Mouse (Mus musculus) common myeloid progenitor, adult 5-6 weeks (primary cell): ENCODE data around the gene Cbarp. TPM values are rescaled to one million over a fixed set of nuclear protein-coding genes. Genes with fewer than 3 reads are reported as not detected.

ENCODE experiments used
- ATAC-seq: replicated peaks from 2 replicates; pipeline ENCODE4 v1.8.0; 2016; ENCODE audit warnings: low read depth, mild to moderate bottlenecking, moderate TSS enrichment, inconsistent platforms; ENCODE audit not compliant: poor library complexity, severe bottlenecking
- total RNA-seq: library from RNA; stranded (forward); fragments of 200-1000, 187-1606 nt; gene quantifications from 2 replicates; pipeline ENCODE4 v1.2.3, GENCODE M21; 2017

The Cbarp gene
- total RNA-seq, 1 experiment from 2014 or later: 0.41 TPM

DNA sequence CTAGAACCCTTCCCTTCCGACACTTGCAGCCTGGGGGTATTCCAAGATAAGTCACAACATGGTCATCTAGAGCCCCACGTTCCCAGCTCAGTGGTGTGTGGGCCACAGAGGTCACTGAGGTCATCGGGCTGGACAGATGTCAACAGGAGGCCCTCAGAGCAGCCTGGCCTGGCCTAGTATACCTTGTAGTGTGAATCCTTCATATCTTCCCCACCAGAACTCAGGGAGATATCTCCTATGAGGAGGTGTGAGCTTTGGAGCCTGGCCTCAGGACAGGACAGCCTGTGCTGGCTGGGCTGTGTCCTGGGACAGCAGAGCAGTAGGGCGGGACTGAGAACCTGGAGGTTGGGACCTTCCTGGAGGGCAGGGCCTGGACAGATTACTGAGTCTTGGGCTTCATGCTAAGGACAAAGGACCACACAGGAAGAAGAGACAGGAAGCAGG, 6.0 kb upstream of the Cbarp start:
- no peak for ATAC-seq

- no peak for ATAC-seq
Observed at GRCm38 (mm10) chr10:80145896-80146295, 5.3 kb upstream of the Cbarp start.

GRCm38 (mm10) chr10:80144864-80145838, 4.5 kb upstream of the Cbarp start:
- no peak for ATAC-seq

- ATAC-seq: no peak
Observed at GRCm38 (mm10) chr10:80144159-80144558, 3.5 kb upstream of the Cbarp start.

GRCm38 (mm10) chr10:80143664-80144063, 3.0 kb upstream of the Cbarp start:
- ATAC-seq: no peak

GRCm38 (mm10) chr10:80142530-80142925, 1.9 kb upstream of the Cbarp start:
- no peak for ATAC-seq

DNA sequence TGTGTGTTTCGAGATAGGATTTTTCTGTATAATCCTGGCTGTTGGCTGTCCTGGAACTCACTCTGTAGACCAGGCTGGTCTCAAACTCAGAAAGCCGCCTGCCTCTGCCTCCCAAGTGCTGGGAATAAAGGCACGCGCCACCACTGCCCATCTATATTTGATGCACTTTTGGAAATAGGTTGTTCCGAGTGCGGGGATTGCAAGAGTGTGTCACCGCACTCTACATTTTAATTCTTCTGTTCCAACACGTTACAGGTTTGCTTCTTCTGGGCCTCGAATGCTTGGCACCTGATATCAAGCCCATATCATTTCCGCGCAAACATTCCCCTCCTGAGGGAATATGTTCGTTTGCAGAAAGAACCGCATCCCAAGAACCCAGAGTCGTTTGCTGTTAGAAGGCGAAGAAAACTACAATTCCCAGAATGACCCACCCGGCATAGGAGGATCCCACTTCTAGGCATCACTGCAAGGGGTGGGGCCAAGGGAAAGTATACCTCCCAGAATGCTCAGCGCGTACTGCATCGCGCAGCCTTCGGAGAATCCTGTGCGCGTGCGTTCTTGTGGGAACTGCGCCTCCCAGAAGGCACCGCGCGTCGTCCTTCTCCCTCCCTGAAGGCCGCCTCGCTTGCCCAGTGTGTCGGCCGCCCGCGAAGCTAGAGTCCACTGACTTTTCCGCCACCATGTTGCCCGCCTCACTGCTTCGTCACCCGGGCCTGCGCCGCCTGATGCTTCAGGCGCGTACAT, 1.3 kb upstream of the Cbarp start:
- peak; percentile 71 for ATAC-seq

- ATAC-seq: peak; percentile 83
Observed at GRCm38 (mm10) chr10:80141243-80141642, 608 bp upstream of the Cbarp start.

DNA sequence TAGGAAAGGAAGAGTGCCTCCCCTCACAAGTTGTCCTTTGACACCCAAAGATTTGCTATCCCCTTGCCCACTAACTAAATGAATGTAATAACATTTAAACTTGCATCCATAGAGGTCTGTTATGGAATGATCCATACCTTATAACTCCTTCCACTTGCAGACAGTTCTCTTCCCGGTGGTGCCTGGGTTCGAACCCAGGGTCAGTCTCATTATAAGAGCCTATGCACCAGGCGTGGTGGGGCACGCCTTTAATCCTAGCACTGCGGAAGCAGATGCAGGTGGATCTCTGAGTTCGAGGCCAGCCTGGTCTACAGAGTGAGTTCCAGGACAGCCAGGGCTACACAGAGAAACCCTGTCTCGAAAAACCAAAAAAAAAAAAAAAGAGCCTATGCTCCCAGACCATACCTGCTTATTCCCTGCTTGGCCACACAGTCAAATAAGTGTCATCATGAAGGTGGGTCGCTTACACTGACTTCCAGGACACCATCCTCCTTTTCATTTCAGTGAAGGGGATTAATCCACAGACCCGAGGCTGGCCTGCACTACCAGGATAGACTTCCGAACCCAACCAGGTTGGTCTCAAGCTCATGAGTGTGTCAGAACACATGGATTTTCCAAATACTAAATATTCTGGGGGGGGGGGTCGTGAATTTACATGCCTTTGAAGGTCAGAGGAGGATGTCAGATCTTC, 515 bp downstream of the Cbarp start:
- no peak for ATAC-seq

GRCm38 (mm10) chr10:80139439-80139775, 1.2 kb downstream of the Cbarp start:
- no peak for ATAC-seq

GRCm38 (mm10) chr10:80138553-80139438, 1.8 kb downstream of the Cbarp start, which contains the start of gene Atp5d:
TSS of gene Atp5d (plus strand) at chr10:80138632.
- no peak for ATAC-seq

DNA sequence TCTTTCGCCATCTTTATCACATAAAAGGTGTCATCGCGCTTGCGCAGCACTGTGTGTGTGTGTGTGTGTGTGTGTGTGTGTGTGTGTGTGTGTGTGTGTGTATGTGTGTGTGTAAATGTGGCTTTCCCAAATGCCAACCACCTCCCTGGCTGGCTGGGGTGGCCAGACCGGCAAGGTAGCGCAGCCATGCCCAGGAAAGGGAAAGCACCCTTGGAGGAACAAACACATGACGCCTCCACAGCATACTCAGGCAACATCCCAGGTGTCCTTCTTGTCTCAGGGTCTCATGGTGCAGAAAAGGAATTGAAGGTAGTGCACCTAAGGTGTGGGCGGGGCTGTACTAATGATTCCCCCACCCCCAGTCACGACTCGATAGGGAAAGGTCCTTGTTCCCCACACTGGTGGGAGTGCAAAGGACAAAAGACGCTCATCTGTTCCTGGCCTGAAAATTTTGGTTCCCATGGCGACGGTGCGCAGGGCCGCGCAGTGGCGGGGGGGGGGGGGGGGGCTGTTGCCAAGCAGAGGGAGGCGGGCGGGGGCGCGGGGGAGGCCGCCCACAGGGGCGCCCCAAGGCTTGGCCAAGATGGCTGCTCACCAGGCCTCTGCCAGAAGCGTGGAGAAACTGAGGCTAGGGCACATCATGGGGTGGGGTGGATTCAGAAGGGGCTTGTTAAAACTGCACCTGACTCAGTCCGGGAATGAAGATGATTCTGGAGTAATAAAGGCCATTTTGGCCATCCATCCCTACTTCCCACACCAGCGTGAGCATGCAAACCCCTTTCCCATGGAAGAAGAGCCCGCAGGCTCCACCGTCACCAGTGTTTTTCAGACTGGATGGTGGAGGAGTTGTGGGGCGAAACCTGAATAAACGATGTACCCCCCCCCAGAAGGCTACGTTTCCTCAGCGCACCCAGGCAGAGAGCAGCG, 2.7 kb downstream of the Cbarp start:
- ATAC-seq: no peak

DNA sequence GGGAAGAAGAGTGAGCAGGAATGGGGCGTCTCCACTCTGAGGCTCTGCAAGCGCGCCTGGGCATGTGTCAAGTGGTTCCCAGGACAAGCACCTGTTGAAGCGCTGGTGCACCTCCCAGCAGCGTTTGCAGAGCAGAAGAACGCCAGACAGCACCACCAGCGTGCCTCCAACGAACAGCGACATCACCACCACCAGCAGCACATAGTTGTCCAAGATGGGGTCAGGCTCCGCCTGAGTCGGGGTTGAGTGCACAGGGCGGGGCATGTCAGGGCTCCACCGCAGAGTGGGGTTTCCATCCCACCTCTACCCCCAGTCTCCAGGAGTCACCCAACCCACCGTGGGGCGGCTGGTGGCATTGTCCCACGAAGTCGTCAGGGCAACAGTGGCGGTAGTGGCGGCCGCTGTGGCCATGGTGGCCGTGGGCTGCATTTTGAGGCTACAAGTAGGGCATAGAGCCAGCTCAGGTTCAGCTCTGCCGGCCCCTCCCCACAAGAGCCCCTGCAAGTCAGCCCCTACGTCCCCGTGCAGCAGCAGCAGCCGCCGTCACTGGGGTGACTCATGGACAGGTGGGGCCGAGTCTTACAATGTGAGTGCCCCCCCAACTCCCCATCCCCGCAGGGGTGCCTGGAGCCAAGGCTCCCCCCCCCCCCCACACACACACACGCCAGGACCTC, 3.5 kb downstream of the Cbarp start:
- ATAC-seq: no peak

GRCm38 (mm10) chr10:80136179-80136951, 4.3 kb downstream of the Cbarp start:
- ATAC-seq: no peak

GRCm38 (mm10) chr10:80135641-80136040, 5.0 kb downstream of the Cbarp start:
- no peak for ATAC-seq

GRCm38 (mm10) chr10:80135161-80135560, 5.5 kb downstream of the Cbarp start:
- ATAC-seq: no peak

DNA sequence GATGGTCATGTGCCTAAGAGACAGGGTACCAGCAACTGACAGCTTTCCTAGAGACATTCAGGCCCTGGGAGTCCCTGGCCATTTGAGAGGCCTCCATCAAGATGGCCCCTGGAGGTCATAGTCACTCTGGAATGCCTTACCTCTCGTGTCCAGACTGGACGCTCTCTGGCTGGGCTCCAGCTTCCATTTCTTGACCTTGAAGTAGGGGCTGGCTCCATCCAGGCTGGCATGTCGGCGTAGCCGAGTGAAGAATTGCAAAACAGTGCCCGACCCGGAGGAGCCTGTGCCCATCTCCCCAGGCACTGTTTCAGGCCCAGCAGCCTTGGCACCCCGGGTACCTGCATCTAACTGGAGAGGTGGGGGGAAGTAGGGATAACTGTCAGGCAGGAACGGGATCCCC, 6.2 kb downstream of the Cbarp start:
- ATAC-seq: no peak
